Mouse (Mus musculus): Measurements from ENCODE around the gene Tmem161b.
"Not testable (repeated sequence)": the region's sequence is repeated elsewhere in the genome, so short reads cannot be mapped to it uniquely, and the experiment has no call there.

Tmem161b gene

GRCm38 (mm10) chr13:84221820-84222681 is at the start of gene Tmem161b:
TSS of gene Tmem161b (plus strand) at chr13:84222296.
- DNase-seq (ENCODE audit: low read depth in 1 of 2, low spot score in 2 of 2) = peak; percentile 58 to 62

DNA sequence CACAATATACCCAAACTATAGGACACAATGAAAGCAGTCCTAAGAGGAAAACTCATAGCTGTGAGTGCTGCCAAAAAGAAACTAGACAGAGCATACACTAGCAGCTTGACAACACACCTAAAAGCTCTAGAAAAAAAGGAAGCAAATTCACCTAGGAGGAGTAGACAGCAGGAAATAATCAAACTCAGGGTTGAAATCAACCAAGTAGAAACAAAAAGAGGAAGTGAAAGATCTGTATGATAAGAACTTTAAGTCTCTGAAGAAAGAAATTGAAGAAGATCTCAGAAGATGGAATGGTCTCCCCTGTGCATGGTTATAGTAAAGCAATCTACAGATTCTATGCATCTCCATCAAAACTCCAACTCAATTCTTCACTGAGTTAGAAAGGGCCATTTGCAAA is 36.3 kb upstream of the Tmem161b start:
- not testable (repeated sequence) for DNase-seq (ENCODE audit: low read depth in 1 of 2, low spot score in 2 of 2)

GRCm38 (mm10) chr13:84192723-84193122 is 29.4 kb upstream of the Tmem161b start:
- DNase-seq (ENCODE audit: low read depth in 1 of 2, low spot score in 2 of 2) = no peak

DNA sequence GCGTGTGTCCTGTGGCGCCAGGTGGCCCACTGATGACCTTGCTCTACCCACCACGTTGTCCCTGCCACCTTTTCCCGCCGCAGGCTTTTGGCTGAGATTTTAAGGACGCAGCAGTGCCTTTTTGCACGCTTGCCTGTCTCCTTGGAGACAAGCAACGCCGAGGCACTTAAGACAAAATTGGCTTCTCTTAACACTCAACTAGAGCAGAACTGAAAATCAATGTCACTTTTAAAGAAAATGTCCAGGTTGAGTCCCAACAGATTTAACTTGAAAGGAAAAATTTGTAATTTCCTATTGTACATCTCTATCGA is 541 bp downstream of the Tmem161b start:
- no peak for DNase-seq (ENCODE audit: low read depth in 1 of 2, low spot score in 2 of 2)

DNA sequence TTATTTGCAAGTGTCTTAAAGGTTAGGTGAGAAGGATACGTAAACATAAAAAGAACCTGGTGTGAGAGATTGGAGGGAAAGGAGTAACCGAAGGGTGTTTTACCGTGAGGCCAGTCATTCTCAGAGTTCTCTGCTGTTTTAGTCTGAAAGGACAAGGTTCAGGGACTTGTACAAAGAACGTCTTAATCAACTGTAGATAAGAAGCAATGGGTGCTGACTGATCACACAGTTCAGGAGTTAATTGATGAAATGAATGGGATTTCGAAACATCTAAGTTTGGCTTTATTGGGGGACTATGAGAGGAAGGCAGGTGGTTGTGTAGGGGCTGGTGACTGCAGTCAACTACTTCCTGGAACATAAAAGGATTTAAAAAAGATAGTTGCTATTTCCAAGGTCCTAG is 922 bp downstream of the Tmem161b start:
- DNase-seq (ENCODE audit: low read depth in 1 of 2, low spot score in 2 of 2) = no peak

DNA sequence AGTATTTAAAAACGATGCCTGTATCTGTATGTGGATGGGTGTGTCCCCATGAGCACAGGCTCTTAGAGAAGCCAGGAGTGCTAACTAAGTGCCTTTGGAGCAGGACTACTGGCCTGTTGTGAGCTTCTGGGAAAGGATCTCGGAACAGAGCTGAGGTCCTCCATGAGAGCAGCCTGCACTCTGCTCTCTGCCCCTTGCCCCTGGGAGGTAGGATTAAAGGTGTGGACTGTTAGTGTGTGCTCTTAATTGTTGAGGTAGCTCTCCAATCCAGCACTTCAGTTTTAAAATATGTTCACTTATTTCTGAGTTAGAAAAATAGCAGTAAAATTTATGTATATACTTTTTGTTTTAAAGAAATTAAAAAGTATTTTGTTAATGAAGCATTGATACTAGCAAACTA is 11.9 kb downstream of the Tmem161b start:
- DNase-seq (ENCODE audit: low read depth in 1 of 2, low spot score in 2 of 2) = no peak

DNA sequence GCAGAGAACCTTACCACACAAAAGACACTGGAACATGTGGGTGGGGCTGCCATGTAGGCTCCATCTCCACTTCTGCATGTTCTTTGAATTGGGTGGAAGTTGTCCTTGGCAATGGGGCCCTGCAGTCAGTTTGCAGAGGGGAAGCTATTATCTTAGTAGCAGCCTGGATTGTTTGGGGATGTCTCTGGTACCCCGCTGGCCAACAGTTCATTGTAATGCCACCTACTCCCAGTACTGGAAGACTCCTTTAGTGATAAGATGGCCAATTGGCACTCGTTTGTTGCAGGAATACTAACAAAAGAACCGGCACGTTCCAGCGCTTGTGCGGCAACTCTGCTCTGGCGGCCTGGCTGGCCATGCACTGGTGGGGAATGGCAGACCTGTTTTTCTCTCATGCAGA is 14.7 kb downstream of the Tmem161b start:
- no peak for DNase-seq (ENCODE audit: low read depth in 1 of 2, low spot score in 2 of 2)

GRCm38 (mm10) chr13:84238184-84238583 is 16.1 kb downstream of the Tmem161b start:
- DNase-seq (ENCODE audit: low read depth in 1 of 2, low spot score in 2 of 2) = no peak

DNA sequence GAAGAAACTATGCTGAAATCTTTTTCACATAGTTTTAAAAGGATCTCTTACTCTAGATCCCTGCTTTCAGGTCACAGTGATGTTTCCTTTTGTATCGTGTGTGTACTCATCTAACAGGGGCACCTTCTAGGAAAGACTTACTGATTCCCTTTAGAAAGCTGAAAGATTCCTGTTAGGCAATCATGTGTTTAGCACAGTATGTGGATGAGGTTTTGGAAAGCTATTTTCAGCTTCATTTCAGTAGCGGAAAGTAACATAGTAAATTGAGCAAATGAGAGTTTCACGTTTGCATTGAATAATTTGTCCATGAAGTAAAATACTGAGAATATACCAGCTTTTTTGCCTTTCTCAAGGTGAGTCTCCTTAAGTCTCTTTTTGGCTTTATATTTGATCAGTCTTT is 26.0 kb downstream of the Tmem161b start:
- no peak for DNase-seq (ENCODE audit: low read depth in 1 of 2, low spot score in 2 of 2)

- DNase-seq (ENCODE audit: low read depth in 1 of 2, low spot score in 2 of 2) = no peak
Measured at GRCm38 (mm10) chr13:84251295-84251694, 29.2 kb downstream of the Tmem161b start.

GRCm38 (mm10) chr13:84255047-84255446 is 33.0 kb downstream of the Tmem161b start:
- no peak for DNase-seq (ENCODE audit: low read depth in 1 of 2, low spot score in 2 of 2)

DNA sequence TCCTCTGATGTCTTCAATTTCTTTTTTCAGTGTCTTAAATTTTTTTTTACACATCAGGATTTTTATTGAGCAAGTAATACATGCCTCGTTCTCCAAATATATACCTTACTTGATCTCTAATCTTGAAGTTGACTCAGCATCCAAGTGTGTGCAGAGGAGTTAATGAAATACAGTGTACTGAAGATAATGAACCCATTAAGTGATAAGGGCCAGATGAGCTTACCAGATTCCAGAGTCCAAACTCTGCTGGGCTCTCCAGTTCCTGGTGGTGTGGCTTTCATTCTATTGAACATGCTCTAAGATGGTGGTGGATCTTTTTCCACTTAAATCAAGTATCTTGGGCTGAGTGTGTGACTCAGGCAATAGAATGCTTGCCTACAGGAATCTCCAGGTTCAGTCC is 42.3 kb downstream of the Tmem161b start:
- DNase-seq (ENCODE audit: low read depth in 1 of 2, low spot score in 2 of 2) = not testable (repeated sequence)

GRCm38 (mm10) chr13:84276246-84276645 is 54.1 kb downstream of the Tmem161b start:
- DNase-seq (ENCODE audit: low read depth in 1 of 2, low spot score in 2 of 2) = no peak

- DNase-seq (ENCODE audit: low read depth in 1 of 2, low spot score in 2 of 2) = no peak
Measured at GRCm38 (mm10) chr13:84280352-84280751, 58.3 kb downstream of the Tmem161b start.

DNA sequence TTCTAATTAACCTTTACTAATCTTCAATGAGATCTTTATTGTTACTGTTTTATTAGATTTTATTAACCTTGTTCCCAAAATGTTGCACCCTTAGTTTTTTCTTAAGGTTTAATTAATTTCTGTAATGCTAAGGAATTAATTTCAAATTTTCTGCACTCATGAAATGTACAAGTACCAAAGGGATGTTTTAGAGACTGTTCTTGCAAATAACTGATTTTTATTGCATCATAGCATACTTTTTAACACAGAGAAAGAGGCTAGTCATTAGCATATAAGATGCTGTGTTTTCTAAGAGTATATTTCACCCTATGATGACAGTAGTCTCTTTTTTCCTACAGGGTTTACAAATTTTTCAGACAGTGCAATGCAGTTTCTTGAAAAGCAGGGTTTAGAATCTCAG is 60.9 kb downstream of the Tmem161b start:
- DNase-seq (ENCODE audit: low read depth in 1 of 2, low spot score in 2 of 2) = no peak

- DNase-seq (ENCODE audit: low read depth in 1 of 2, low spot score in 2 of 2) = no peak
Measured at GRCm38 (mm10) chr13:84284764-84285558, 62.9 kb downstream of the Tmem161b start.

- DNase-seq (ENCODE audit: low read depth in 1 of 2, low spot score in 2 of 2) = no peak
Measured at GRCm38 (mm10) chr13:84285559-84285945, 63.5 kb downstream of the Tmem161b start.

- no peak for DNase-seq (ENCODE audit: low read depth in 1 of 2, low spot score in 2 of 2)
Measured at GRCm38 (mm10) chr13:84299445-84300053, 77.5 kb downstream of the Tmem161b start.

DNA sequence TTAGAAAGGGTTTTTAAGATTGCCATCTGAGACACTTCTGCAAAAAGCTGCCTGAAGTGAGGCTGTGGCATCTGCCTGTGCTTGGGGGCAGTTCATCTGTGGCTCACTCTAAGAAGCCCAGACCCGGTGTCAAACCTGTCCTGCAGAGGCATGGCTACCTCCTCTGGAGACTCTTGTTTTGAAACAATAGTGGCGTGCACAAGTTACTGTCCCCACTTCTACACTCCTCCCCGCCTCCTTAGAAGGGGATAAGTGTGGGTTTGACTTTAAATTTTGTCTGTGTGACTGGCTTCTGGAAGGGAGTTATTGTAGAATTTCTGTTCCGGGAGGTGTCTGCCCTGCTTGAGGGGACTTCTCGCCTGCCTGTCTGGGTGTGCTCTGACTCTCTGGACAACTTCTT is 121.2 kb downstream of the Tmem161b start:
- DNase-seq (ENCODE audit: low read depth in 1 of 2, low spot score in 2 of 2) = no peak

DNA sequence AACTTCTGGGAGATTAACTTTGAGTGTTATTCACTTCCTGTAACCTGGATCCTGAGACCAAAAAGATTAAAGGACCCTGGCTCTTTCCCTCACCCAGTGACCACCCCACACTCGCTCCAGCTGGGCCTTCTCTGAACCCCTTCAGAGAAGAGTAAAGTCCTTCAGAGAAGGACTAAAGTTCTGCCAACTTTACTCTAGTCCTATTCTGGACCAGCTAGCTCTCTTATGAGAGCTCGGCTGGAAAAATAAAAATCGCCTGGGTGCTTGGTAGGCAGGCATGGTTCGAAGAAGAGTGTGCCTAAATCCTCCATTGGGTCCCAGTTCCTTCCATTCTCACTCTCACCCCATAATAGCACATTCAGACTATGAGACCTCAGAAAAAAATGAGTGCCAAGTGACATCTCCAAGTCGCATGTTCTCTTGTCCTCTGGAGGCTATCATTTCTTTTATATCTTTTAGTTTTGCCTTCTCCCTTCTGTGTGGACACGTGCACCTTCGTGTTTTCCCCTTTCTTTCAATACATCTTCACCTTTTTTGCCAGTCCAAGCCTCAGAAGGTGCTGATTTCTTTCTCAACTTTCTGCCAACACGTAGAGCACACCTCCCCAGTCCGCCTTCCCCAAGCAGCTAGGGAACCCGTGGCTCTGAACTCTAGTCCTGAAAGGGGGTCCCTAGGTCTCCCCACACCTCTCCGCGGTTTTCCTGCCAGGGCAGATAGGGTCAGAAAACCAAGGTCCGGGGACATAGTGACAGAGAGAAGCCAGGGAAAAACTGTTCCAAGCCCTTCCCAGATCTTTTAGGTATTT is 121.8 kb downstream of the Tmem161b start:
- DNase-seq (ENCODE audit: low read depth in 1 of 2, low spot score in 2 of 2) = no peak

- DNase-seq (ENCODE audit: low read depth in 1 of 2, low spot score in 2 of 2) = no peak
Measured at GRCm38 (mm10) chr13:84344711-84345110, 122.6 kb downstream of the Tmem161b start.
